Mouse (Mus musculus): Measurements from ENCODE around the gene Tubg1.
A peak's percentile ranks its signal among the peaks of the same experiment; 100 is the strongest.

Gene Tubg1

DNA sequence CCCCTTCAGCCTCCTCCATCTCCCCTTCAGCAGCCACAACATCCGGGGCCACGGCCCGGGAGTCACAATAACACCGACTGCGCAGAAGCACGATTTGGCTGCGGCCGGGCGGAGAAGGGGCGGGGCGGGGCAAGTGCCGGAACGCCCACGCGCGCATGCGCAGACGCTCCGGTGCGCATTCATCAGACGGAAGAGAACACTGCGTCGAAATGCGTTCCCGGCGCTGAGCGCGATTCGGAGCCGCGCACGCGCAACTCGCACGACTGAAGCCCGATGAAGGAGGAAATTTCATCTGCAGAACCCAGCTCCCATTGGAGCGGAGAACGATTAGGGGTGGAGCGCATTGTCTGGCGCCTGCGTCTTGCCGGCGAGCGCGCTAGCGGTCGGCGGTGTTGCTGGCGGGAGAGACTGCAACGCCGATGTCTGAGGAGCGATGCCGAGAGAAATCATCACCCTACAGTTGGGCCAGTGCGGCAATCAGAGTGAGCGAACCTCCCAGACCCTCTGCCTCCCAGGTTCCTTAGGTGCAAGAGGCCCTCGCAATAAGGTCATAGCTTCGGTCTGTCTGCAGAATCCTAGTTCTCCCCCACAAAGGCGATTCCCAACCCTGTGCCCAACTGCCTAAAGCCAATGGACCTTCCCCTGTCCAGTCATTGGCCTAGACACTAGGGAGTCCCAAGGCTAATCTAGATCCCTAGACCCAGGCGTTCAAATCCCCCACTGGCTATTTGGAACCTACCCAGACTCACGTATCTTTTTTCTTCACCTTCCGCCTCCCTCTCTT, at the start of gene Tubg1, which contains the start of gene Retreg3:
Gene Tubg1 (plus strand): TSS at position 178 of the 784 bp plus-strand sequence.
Gene Retreg3 (minus strand): TSS at position 133 of the 784 bp plus-strand sequence.
- DNase-seq = peak; percentile 99 to 100

GRCm38 (mm10) chr11:101070189-101070527, 49.6 kb upstream of the Tubg1 start:
- DNase-seq = no peak

DNA sequence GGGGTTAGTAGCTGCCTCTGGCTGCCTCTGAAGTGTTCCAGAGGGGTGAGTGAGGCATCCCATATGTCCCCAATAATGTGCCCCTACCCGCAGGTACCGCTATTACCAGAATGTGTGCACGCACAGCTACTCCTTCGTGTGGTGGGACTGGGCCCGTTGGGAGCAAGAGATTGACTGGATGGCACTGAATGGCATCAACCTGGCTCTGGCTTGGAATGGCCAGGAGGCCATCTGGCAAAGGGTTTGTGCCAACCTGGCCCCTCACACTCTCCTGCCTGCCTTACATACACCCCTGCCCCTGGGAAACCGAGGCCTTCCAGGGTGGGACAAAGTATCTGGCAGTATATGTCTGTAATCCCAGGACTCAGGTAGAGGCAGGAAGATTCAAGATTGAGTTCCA, 48.8 kb upstream of the Tubg1 start:
- DNase-seq = no peak

GRCm38 (mm10) chr11:101071810-101072428, 47.8 kb upstream of the Tubg1 start:
- DNase-seq = no peak

GRCm38 (mm10) chr11:101078121-101078520, 41.6 kb upstream of the Tubg1 start, which contains the start of gene Hsd17b1:
TSS of gene Hsd17b1 (plus strand) at chr11:101078411.
- no peak for DNase-seq

GRCm38 (mm10) chr11:101079746-101080145, 40.0 kb upstream of the Tubg1 start:
- no peak for DNase-seq

DNA sequence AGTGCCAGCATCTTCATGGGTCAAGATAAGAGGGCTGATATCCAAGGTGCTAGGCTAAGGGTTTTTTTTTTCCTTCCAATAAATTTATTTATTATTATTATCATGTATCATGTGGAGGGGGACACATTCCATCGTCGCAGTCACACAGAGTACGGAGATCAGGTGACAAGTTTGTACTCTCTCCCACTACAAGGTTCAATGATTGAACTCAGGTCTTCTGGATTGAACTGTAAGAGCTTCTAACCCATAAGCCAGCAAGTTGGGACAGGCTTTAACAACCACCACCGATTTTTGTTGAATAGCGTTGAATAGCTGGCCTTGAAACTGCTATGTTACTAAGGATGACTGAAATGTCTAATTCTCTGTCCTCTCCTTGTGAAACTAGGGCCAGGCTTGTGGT, 39.3 kb upstream of the Tubg1 start:
- no peak for DNase-seq

- DNase-seq = no peak
These were observed 38.1 kb upstream of the Tubg1 start for GRCm38 (mm10) chr11:101081659-101082058.

DNA sequence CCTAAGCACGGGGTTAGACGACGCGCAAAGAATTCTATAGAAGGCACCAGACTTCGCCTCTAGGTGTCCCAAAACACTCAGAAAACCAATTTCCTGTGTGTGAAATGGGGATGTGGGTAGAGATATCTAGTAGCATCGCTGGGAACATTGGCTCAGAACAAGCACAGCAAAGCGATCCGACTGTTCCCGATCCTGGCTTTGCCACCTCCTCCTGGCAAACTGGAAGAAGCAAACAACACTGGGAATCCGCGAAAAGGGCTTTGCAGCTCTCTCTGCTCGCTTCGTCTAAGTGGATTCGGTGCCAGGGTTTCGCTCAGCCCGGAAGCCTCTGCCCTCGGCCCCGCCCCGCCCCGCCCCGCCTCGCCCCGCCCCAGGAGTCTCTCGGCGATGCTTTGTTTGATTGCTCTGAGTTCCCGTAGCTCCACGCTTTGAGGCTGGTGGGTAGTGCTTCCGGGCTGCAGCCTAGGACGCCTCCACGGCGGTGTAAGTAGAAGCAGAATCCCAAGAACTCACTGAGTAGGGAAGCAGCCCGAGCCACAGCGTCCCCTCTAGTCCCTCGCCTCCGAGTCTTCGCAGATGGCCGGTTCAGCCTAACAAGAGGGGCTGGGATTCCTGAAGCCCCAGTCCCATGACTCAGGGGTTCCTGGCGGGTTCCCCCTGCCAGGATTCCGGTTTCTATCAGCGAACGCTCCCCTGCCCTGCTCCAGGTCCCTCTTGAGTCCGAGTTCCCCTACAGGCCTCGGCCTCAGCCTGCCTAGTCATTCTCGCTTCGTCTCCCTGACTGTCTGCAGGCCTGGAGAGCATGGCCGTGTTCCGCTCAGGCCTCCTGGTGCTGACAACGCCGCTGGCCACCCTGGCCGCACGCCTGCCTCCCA, 37.3 kb upstream of the Tubg1 start, which contains the start of gene Coasy:
Gene Coasy (plus strand): TSS at position 358 of the 875 bp plus-strand sequence.
- peak; percentile 87 to 88 for DNase-seq

DNA sequence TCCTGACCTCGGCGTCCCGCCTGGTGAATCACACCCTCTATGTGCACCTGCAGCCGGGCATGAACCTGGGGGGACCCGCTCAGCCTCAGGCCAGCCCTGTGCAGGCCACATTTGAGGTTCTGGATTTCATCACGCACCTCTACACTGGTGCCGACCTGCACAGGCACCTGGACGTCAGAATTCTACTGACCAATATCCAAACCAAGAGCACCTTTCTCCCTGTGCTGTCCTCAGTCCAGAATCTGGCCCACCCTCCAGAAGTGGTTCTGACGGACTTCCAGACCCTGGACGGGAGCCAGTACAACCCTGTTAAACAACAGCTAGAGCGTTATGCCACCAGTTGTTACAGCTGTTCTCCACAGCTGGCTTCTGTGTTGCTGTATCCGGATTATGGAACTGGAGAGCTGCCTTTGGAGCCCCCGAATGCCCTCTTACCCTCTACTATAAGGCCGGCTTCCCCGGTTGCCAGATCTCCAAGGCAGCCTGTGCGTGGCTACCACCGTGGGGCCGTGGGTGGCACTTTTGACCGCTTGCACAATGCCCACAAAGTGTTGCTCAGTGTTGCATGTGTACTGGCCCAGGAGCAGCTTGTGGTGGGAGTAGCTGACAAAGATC, 36.5 kb upstream of the Tubg1 start:
- DNase-seq = no peak

- no peak for DNase-seq
These were observed 35.5 kb upstream of the Tubg1 start for GRCm38 (mm10) chr11:101084246-101084645.

GRCm38 (mm10) chr11:101084811-101085210, 34.9 kb upstream of the Tubg1 start:
- DNase-seq = no peak

DNA sequence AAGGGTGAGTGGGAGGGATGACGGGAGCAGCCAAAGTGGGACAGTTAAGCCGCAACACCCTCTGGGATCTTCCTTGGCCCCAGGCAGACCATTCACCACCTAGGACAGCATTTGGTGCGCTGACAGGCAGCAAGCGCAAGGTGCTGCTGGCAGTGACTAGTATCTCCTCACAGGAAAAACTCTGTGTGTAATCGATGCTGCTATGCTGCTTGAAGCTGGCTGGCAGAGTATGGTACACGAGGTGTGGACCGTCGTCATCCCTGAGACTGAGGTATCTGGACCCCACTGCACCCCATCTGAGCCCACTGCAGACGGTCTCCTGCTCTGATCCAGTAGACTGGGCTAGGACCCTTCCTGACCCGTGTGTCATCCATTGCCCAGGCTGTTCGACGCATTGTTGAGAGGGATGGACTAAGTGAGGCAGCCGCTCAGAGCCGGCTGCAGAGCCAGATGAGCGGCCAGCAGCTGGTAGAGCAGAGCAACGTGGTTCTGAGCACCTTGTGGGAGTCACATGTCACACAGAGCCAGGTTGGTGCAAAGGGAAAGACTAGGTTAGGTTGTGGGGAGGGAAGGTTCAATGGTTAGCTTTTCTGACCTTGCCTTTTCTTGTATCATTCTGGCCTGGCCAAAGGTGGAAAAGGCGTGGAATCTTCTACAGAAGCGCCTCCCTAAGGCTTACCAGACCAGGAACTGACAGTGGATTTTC, 34.0 kb upstream of the Tubg1 start:
- DNase-seq = no peak

- peak; percentile 45 to 56 for DNase-seq
These were observed 33.4 kb upstream of the Tubg1 start for GRCm38 (mm10) chr11:101086323-101086674.

- DNase-seq = peak; percentile 89 to 92
These were observed 32.7 kb upstream of the Tubg1 start, which contains the start of gene Mlx for GRCm38 (mm10) chr11:101086756-101087681. TSS of gene Mlx (plus strand) at chr11:101087277.

DNA sequence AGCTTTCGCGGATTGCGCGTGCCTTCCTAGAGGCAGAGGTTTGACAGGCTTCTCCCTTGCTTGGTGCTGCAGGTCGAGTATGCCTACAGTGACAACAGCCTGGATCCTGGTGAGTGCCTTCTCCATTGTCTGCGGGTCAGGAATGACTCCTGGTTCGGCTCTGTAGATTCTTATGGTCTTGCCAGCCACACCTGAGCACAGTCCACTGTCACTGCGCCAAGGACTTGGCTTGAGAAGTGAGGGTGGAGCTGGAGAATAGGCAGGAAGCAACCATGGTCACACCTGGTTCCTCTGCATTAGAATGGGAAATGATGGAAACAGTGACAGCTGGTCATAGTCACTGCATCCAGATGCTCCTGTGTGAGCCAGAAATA, 32.1 kb upstream of the Tubg1 start:
- no peak for DNase-seq

GRCm38 (mm10) chr11:101089931-101090330, 29.8 kb upstream of the Tubg1 start:
- DNase-seq = no peak

DNA sequence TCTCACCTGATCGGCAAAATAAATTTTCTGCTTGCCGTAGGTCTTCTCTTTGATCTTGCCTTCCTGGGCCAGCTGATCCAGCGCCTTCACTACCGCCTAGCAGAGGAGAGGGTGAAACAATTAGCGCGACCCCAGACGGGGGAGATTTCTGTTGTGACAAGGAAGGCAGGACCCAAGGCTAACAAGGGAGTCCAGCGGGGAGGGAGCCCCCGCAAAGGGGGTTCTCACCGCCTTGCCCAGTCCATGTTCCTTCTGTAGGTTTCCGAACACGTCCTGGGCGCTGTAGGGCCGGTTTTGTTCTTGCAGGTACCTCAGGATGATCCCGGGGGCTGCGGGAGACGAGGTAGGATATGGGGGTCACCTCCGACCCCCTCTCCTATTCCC, 24.8 kb upstream of the Tubg1 start:
- peak in 1 of 2 experiments; percentile 30 for DNase-seq

DNA sequence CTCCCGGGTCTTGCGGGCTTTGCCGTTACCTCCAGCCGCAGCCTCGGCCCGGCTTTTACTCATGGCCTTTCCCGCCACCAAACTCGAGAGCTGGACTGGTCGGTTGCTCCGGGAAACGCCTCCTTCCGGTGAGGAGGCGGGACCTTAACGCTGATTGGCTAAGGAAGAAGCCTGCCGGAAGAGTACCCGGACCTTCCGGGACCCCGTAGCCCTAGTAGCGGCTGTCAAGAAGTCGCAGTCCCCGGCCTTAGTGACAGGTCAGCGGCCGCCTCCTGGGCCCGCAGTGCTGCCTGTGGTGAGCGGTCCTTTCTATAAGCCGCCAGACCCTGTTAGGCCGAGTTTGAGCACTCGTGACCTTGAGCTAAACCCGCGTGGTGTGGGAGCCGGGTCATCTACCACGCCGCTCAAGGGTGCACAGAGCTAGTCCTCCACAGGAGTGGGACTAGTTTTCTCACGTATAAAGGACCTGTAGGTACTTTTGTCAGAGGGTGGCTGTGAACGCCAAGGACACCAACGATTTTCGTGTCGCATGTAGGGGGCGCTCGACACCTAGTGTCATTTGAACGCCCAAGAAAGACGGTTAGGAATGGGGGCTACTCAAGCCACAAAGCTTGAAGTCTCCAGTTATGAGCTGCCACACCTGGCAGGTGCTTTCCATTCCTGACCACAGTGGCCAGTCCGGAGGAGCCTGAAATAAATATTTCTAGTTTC, 24.3 kb upstream of the Tubg1 start, which contains the start of gene Psmc3ip:
Gene Psmc3ip (minus strand): TSS at position 123 of the 711 bp plus-strand sequence.
- peak; percentile 94 to 95 for DNase-seq

DNA sequence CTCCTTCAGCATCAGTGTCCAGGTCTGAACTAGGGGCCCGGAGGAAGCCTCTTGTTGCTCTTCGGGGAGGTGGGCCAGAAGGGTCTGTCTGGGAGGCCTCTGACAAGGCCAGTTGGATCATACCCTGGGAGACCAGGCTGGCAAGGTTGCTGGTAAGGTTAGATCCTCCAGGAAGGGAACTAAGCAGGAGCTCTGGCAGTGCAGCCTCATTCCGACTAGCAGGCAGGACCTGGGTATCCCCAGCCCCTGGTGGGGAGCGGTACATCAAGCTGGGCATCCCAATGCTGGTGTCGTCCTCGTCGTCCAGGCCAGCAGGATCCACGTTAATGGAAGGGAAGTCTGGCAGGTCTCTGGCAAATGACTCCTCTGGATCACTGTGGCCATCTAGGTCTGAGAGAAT, 21.5 kb upstream of the Tubg1 start:
- DNase-seq = no peak

All from cerebellum, postnatal 36 days (tissue).